Mouse (Mus musculus) forebrain, postnatal 0 days (tissue): ENCODE data around the gene Pip5k1c. TPM values are rescaled to one million over a fixed set of nuclear protein-coding genes. Genes with fewer than 3 reads are reported as not detected.

Experiments
- ATAC-seq: fragments of 200-750 bp; cut with Nextera tagmentation; 2 replicates; pipeline ENCODE4 v1.8.0; 2017; ENCODE audit warnings: mild to moderate bottlenecking, moderate library complexity
- DNase-seq: peaks from one replicate; pipeline ENCODE4 v3.0.0-alpha.2; 2015
- H3K27ac ChIP-seq: fragments of 300-500 bp; sonication (generic); 2 replicates; pipeline ENCODE4 v1.5.1; 2014; ENCODE audit warnings: low read depth, mild to moderate bottlenecking, antibody characterized with exemption, low read length, moderate library complexity, mixed read lengths
- H3K27me3 ChIP-seq: fragments of 300-500 bp; sonication (generic); 2 replicates; pipeline ENCODE4 v1.6.1; 2014; ENCODE audit warnings: mild to moderate bottlenecking, low read length, mixed read lengths; ENCODE audit not compliant: insufficient read depth
- H3K36me3 ChIP-seq: fragments of 300-500 bp; sonication (generic); 2 replicates; pipeline ENCODE4 v1.6.1; 2014; ENCODE audit warnings: mild to moderate bottlenecking, moderate library complexity; ENCODE audit not compliant: insufficient read depth
- H3K4me1 ChIP-seq: fragments of 300-500 bp; sonication (generic); 2 replicates; pipeline ENCODE4 v1.6.1; 2014; ENCODE audit warnings: antibody characterized with exemption; ENCODE audit not compliant: insufficient read depth
- H3K4me2 ChIP-seq: fragments of 300-500 bp; sonication (generic); 2 replicates; pipeline ENCODE4 v1.6.1; 2014; ENCODE audit warnings: low read depth, mild to moderate bottlenecking, moderate library complexity
- H3K4me3 ChIP-seq: fragments of 300-500 bp; sonication (generic); 2 replicates; pipeline ENCODE4 v1.5.1; 2014; ENCODE audit warnings: low read depth, low read length, mixed read lengths
- H3K9ac ChIP-seq: fragments of 300-500 bp; sonication (generic); 2 replicates; pipeline ENCODE4 v1.6.1; 2014; ENCODE audit warnings: mild to moderate bottlenecking
- H3K9me3 ChIP-seq: fragments of 300-500 bp; sonication (generic); 2 replicates; pipeline ENCODE4 v1.6.1; 2016; ENCODE audit warnings: low read length
- CTCF ChIP-seq: sonication (generic); IDR thresholded peaks from 2 replicates; pipeline ENCODE4 v1.5.1; 2016; ENCODE audit warnings: antibody characterized with exemption, control low read depth, low read depth
- WGBS: fragments of 180-500 bp; shearing (Covaris S2); extraction: QIAGEN DNeasy Blood & Tissue Kit; methylation state at CpG from one replicate; pipeline ENCODE4 v1.1.7; 2014; 5-methylcytosine and 5-hydroxymethylcytosine counted together
- polyA plus RNA-seq: library from polyadenylated mRNA; unstranded; fragments of >200 nt; fragmentation: Nextera tagmentation; extraction: Ambion mirVana; gene quantifications from 2 replicates; pipeline ENCODE4 v1.2.1, GENCODE M21; 2015
- total RNA-seq: library from RNA; depleted of rRNA; stranded (reverse); fragments of >200 nt; gene quantifications from 2 replicates; pipeline ENCODE4 v1.2.3, GENCODE M21; 2014

Pip5k1c gene
- total and polyA plus RNA-seq, 2 experiments from 2014 or later = 130 to 229 TPM

GRCm38 (mm10) chr10:81252424-81253419 is 40.0 kb upstream of the Pip5k1c start, which contains the start of gene Matk:
Gene Matk, plus strand, starts transcription at chr10:81252935.
- Histone ChIP-seq H3K36me3 (peaks cover 8% of the 10 kb centered on the region), H3K9me3 (no peaks in the 10 kb centered on the region), H3K4me1 (peaks cover 3% of the 10 kb centered on the region; the same call in 1 of the 2 replicates), H3K27me3 (peaks cover 7% of the 10 kb centered on the region; the same call in 1 of the 2 replicates), H3K27ac (peak within 1 kb of the TSS; percentile 83), H3K4me2 (peak within 1 kb of the TSS; percentile 72), H3K9ac (peak within 1 kb of the TSS; percentile 57), H3K4me3 (peak within 1 kb of the TSS; percentile 40)
- peak; percentile 57 for TF ChIP-seq CTCF
- DNase-seq (peak; percentile 88), ATAC-seq (peak; percentile 75)
- WGBS = 6% methylated on average over 44 of the region's 44 CpGs

DNA sequence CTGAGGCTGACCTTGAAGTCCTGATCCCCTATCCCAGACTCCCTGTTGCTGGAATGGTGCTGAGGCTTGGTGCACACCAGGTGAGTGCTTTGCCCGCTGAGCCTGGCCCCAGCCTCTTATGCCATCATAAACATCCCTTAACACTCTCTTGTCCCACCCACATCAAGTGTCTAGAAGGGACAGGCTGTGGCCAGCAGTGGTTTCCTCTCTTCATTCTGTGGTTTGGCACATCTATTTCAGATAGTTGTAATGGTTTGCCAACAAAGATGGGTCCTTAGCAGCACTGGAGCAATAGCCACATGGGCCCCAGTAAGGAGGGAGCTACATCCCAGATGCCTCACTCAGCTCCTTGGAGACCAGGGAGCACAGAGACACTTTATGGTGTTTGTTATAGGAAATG is 37.9 kb upstream of the Pip5k1c start:
- WGBS = 61% methylated on average over 1 of the region's 1 CpGs
- Histone ChIP-seq H3K27ac (no peak overlapping the region), H3K4me1 (peaks cover 8% of the 10 kb centered on the region), H3K4me2 (no peak overlapping the region), H3K9ac (no peak overlapping the region), H3K36me3 (no peaks in the 10 kb centered on the region; the same call in 1 of the 2 replicates), H3K9me3 (no peaks in the 10 kb centered on the region), H3K4me3 (no peak overlapping the region), H3K27me3 (peaks cover 7% of the 10 kb centered on the region; the same call in 1 of the 2 replicates)
- DNase-seq = no peak
- TF ChIP-seq CTCF = no peak
- ATAC-seq = no peak

DNA sequence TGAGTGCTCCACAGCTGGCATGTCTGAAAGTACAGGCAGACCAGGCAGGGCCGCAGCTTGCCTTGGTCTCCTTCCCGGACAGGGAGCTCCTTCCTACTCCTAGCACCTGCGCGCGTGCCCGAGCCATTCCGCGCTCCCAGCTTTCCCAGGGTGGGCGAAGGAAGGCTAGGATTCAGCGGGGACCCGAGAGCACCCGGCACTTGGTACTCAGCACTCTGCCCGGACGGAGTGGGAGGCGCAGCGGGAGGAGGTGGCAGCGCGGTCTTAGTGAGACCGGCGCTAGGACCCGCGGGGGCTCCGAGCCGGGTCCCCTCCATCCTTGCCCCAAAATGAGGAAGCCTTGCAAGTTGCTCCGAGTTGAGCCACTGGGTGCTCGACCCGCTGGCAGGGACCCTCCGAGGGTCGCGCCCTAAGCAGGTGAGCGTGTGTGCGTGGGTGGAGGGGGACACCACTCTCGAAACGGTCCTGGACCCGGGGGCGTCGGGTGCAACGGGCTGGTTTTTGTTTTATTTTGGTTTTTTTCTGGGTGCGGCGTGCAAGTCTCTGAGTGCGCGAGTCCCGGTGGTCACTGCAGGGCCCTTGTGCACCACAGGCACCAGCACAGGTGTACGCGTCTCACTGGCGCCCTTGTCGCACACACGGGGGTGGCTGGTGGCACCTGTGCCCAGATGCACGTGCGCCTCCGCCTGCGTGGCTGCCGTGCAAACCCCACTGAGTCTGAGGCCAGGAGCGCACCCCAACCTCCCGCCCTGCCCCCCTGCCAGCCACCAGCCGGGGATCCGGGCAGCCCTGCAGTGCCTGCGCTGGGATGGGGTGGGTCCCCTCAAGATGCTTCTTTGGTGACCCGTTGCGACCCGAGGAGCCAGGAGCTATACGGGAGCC is 35.4 kb upstream of the Pip5k1c start:
- peak overlapping the region; percentile 54 for H3K4me3 ChIP-seq
- H3K9ac ChIP-seq = peak overlapping the region; percentile 66
- no peaks in the 10 kb centered on the region for H3K9me3 ChIP-seq
- peaks cover 8% of the 10 kb centered on the region for H3K4me1 ChIP-seq
- H3K36me3 ChIP-seq = peaks cover 8% of the 10 kb centered on the region
- no peak for TF ChIP-seq CTCF
- peak overlapping the region; percentile 89 for H3K4me2 ChIP-seq
- H3K27me3 ChIP-seq = peaks cover 7% of the 10 kb centered on the region; the same call in 1 of the 2 replicates
- peak; percentile 34 for ATAC-seq
- WGBS = 2% methylated on average over 62 of the region's 62 CpGs
- H3K27ac ChIP-seq = no peak overlapping the region
- peak; percentile 58 for DNase-seq

- no peak overlapping the region for H3K9ac ChIP-seq
- no peak for TF ChIP-seq CTCF
- DNase-seq (no peak), ATAC-seq (peak; percentile 10; the same call in 1 of the 2 replicates)
- no peak overlapping the region for H3K4me2 ChIP-seq
- peaks cover 27% of the 10 kb centered on the region for H3K36me3 ChIP-seq
- H3K9me3 ChIP-seq = no peaks in the 10 kb centered on the region
- no peak overlapping the region for H3K4me3 ChIP-seq
- peaks cover 7% of the 10 kb centered on the region; the same call in 1 of the 2 replicates for H3K27me3 ChIP-seq
- no peak overlapping the region for H3K27ac ChIP-seq
- WGBS = 39% methylated on average over 21 of the region's 21 CpGs
- H3K4me1 ChIP-seq = peaks cover 5% of the 10 kb centered on the region; the same call in 1 of the 2 replicates
Observed at GRCm38 (mm10) chr10:81259225-81259884, 33.4 kb upstream of the Pip5k1c start.

DNA sequence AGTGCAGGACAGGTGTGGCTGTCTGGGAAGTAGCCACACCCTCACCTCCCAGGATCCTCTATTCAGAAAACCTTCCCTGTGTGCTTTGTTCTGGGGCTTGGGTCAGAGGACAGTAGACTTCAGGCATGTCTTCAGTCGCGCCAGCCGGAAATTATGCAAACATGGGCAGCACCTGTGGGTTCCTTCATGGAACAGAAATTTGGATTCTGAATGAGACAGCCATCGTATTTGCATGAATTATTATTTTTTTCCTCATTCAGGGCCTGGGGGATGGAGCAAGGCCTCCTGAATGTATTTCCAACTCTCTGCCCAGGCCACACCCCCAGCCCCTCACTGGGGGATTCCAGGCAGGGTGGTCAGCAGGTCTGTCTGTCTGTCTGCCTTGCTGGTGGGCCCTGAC is 31.7 kb upstream of the Pip5k1c start:
- Histone ChIP-seq H3K9ac (no peak overlapping the region), H3K4me2 (no peak overlapping the region), H3K27ac (no peak overlapping the region), H3K4me1 (peaks cover 5% of the 10 kb centered on the region; the same call in 1 of the 2 replicates), H3K36me3 (peaks cover 33% of the 10 kb centered on the region), H3K9me3 (no peaks in the 10 kb centered on the region), H3K4me3 (no peak overlapping the region), H3K27me3 (peaks cover 7% of the 10 kb centered on the region; the same call in 1 of the 2 replicates)
- DNase-seq = no peak
- WGBS = 80% methylated on average over 4 of the region's 4 CpGs
- no peak for TF ChIP-seq CTCF
- no peak for ATAC-seq

DNA sequence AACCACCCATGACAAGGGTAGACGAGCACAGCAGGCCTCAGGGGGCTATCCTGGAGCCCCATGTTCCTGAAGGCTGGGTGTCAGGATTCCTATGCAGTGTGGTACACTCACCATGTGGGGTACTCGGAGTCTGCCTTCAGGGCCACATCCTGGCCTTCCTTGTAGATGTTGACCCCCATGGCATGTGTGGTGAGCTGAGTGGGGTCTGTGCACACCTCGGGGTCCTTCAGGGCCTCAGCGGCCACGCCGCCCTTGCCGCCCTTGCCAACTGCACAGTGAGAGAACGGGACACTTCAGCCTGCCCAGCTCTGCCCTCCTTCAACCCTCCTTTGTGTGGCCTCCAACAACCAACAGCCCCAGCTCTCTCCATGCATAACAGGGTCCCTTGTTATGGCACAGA is 27.2 kb upstream of the Pip5k1c start:
- 95% methylated on average over 8 of the region's 8 CpGs for WGBS
- TF ChIP-seq CTCF = no peak
- Histone ChIP-seq H3K4me1 (0 out of 2 replicates have a peak, but pooled peaks cover 4% of the 10 kb centered on the region), H3K4me2 (peak overlapping the region; percentile 45; the same call in 1 of the 2 replicates), H3K4me3 (0 out of 2 replicates have a peak overlapping the region, but pooled peaks have one; percentile 48), H3K9ac (peak overlapping the region; percentile 59; the same call in 1 of the 2 replicates), H3K9me3 (no peaks in the 10 kb centered on the region), H3K27me3 (no peaks in the 10 kb centered on the region), H3K36me3 (peaks cover 33% of the 10 kb centered on the region), H3K27ac (no peak overlapping the region)
- DNase-seq (no peak), ATAC-seq (no peak)
